Mouse (Mus musculus) forebrain, embryonic 14.5 days (tissue): ENCODE data around the gene Gadl1. TPM values are rescaled to one million over a fixed set of nuclear protein-coding genes. Genes with fewer than 3 reads are reported as not detected.

ENCODE experiments used
- ATAC-seq: fragments of 200-750 bp; cut with Nextera tagmentation; 2 replicates; pipeline ENCODE4 v1.8.0; 2017; ENCODE audit warnings: mild to moderate bottlenecking, moderate library complexity
- DNase-seq: peaks from one replicate; pipeline ENCODE4 v3.0.0-alpha.2; 2015; ENCODE audit warnings: low spot score
- H3K27ac ChIP-seq: fragments of 300-500 bp; sonication (generic); 2 replicates; pipeline ENCODE4 v1.5.1; 2014; ENCODE audit warnings: low read depth, mild to moderate bottlenecking, control low read depth, low read length, moderate library complexity
- H3K27me3 ChIP-seq: fragments of 300-500 bp; sonication (generic); replicated peaks from 2 replicates; pipeline ENCODE4 v1.6.1; 2014; ENCODE audit warnings: low read length, control low read depth, mixed read lengths; ENCODE audit not compliant: control insufficient read depth, insufficient read depth
- H3K36me3 ChIP-seq: fragments of 300-500 bp; sonication (generic); 2 replicates; pipeline ENCODE4 v1.6.1; 2014; ENCODE audit warnings: low read length, control low read depth; ENCODE audit not compliant: control insufficient read depth, insufficient read depth
- H3K4me1 ChIP-seq: fragments of 300-500 bp; sonication (generic); 2 replicates; pipeline ENCODE4 v1.6.1; 2014; ENCODE audit warnings: antibody characterized with exemption, low read length, control low read depth; ENCODE audit not compliant: control insufficient read depth, insufficient read depth
- H3K4me2 ChIP-seq: fragments of 300-500 bp; sonication (generic); 2 replicates; pipeline ENCODE4 v1.6.1; 2014; ENCODE audit warnings: mild to moderate bottlenecking, control low read depth, low read length
- H3K4me3 ChIP-seq: fragments of 300-500 bp; sonication (generic); 2 replicates; pipeline ENCODE4 v1.5.1; 2014; ENCODE audit warnings: low read depth, low read length, control low read depth
- H3K9ac ChIP-seq: fragments of 300-500 bp; sonication (generic); 2 replicates; pipeline ENCODE4 v1.6.1; 2014; ENCODE audit warnings: mild to moderate bottlenecking, low read length, control low read depth, moderate library complexity
- H3K9me3 ChIP-seq: fragments of 300-500 bp; sonication (generic); replicated peaks from 2 replicates; pipeline ENCODE4 v1.6.1; 2016; ENCODE audit warnings: low read length, control low read depth, mixed read lengths; ENCODE audit not compliant: control insufficient read depth
- WGBS: fragments of 180-500 bp; shearing (Covaris S2); extraction: QIAGEN DNeasy Blood & Tissue Kit; methylation state at CpG from one replicate; pipeline ENCODE4 v1.1.7; 2014; 5-methylcytosine and 5-hydroxymethylcytosine counted together
- polyA plus RNA-seq: library from polyadenylated mRNA; unstranded; fragments of >200 nt; fragmentation: Nextera tagmentation; extraction: Ambion mirVana; gene quantifications from 2 replicates; pipeline ENCODE4 v1.2.1, GENCODE M21; 2014

The Gadl1 gene
- polyA plus RNA-seq, 1 experiment from 2014 or later, result 0.37 TPM

- DNase-seq, result no peak
- Histone ChIP-seq H3K4me1 (no peaks in the 10 kb centered on the region), H3K36me3 (no peaks in the 10 kb centered on the region), H3K9me3 (no peaks in the 10 kb centered on the region), H3K4me3 (no peak overlapping the region), H3K9ac (no peak overlapping the region), H3K4me2 (no peak overlapping the region), H3K27ac (no peak overlapping the region), H3K27me3 (no peaks in the 10 kb centered on the region)
- no peak for ATAC-seq
- 100% methylated on average over 1 of the region's 1 CpGs for WGBS
These were observed 14.8 kb downstream of the Gadl1 start for GRCm38 (mm10) chr9:115924094-115924493.

DNA sequence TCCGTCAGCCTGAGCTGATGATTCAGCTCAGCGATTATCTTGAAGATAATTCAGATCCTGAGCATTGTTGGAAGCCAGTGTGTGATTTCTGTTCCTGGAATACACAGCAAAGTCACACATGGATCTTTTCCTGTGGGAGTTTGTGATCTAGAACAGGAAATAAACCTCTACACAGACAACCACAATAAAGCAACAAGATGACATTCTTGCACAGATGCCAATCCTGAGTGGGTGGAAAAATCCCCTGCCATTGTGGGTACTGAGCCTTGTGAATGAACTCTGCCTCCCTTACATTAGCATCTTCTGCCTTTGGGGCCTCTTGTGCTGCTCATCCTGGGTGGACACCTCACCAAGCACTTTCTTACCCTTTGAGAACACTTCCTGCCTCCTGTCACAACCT, 22.5 kb downstream of the Gadl1 start:
- no peak for DNase-seq
- peaks cover 3% of the 10 kb centered on the region; the same call in 1 of the 2 replicates for H3K4me1 ChIP-seq
- ATAC-seq, result no peak
- H3K9me3 ChIP-seq, result no peaks in the 10 kb centered on the region
- H3K9ac ChIP-seq, result no peak overlapping the region
- no peaks in the 10 kb centered on the region for H3K27me3 ChIP-seq
- H3K4me2 ChIP-seq, result no peak overlapping the region
- 83% methylated on average over 2 of the region's 2 CpGs for WGBS
- H3K36me3 ChIP-seq, result no peaks in the 10 kb centered on the region
- H3K27ac ChIP-seq, result no peak overlapping the region
- no peak overlapping the region for H3K4me3 ChIP-seq

DNA sequence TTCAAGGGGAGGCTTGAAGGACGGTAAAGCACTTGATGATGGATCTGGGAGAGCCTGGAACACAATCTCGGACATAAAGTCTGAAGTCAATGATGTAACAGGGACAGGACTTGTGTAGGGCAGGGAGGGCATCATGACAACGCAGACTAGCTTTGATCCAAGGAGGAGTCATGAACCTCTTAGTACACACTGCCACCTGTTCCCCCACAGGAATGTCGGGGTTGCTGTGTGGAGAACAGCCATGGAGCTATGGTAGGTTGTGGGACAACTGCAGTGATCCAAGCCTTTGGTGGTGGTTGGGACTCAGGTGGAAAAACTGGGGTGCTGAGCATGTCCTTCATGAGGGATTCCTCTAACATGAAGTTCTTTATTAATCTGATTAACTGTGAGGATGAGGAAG, 23.5 kb downstream of the Gadl1 start:
- Histone ChIP-seq H3K4me1 (peaks cover 3% of the 10 kb centered on the region; the same call in 1 of the 2 replicates), H3K4me3 (no peak overlapping the region), H3K27me3 (no peaks in the 10 kb centered on the region), H3K9ac (no peak overlapping the region), H3K36me3 (no peaks in the 10 kb centered on the region), H3K4me2 (no peak overlapping the region), H3K9me3 (no peaks in the 10 kb centered on the region), H3K27ac (no peak overlapping the region)
- ATAC-seq, result no peak
- DNase-seq, result no peak
- 94% methylated on average over 4 of the region's 4 CpGs for WGBS

- WGBS, result 20% methylated on average over 7 of the region's 7 CpGs
- H3K9ac ChIP-seq, result no peak overlapping the region
- H3K27me3 ChIP-seq, result no peaks in the 10 kb centered on the region
- DNase-seq (peak; percentile 28), ATAC-seq (no peak)
- H3K36me3 ChIP-seq, result no peaks in the 10 kb centered on the region
- no peaks in the 10 kb centered on the region for H3K9me3 ChIP-seq
- peaks cover 3% of the 10 kb centered on the region; the same call in 1 of the 2 replicates for H3K4me1 ChIP-seq
- H3K4me3 ChIP-seq, result no peak overlapping the region
- H3K4me2 ChIP-seq, result no peak overlapping the region
- no peak overlapping the region for H3K27ac ChIP-seq
These were observed 24.1 kb downstream of the Gadl1 start for GRCm38 (mm10) chr9:115933243-115933964.

DNA sequence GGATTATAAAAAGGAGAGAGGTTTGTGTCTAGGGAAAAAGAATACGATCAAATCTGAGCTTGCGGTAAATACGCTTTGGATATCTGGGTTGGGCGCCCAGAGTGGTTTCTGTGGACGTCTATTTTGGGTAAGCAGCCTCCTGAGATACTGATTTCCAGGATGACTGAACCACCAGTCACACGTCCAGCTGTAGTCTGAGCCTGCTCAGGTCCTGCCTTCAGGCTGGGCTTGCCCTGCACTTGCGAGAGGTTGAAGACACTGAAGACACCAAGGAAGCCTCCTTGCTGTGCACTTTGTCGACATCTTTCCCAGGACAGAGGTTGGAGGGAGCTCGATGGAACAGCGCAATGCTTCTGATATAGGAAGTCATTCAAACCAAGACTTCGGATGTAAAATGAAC, 25.0 kb downstream of the Gadl1 start:
- ATAC-seq, result no peak
- 93% methylated on average over 11 of the region's 11 CpGs for WGBS

DNA sequence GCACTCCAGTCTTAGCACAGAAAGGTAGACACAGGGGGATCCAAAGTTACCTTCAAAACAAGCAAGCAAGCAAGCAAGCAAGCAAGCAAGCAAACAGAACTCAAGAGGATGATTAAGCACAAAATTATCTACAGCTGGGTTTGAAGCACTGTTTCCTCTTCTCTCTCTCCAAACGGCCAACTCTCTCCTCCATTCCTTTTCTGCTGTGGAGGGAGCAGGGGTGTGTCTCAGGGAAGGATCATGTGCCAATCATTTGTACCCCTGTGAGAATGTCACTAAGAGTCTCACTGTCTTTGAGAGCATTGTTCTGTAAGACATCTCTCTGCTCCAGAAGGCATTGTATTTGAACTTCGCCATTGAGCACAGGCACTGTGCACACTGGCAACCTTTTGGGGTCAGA, 27.1 kb downstream of the Gadl1 start:
- H3K36me3 ChIP-seq, result no peaks in the 10 kb centered on the region
- no peak for DNase-seq
- no peak overlapping the region for H3K27ac ChIP-seq
- H3K4me2 ChIP-seq, result no peak overlapping the region
- no peak overlapping the region for H3K9ac ChIP-seq
- no peaks in the 10 kb centered on the region for H3K9me3 ChIP-seq
- H3K4me1 ChIP-seq, result peaks cover 3% of the 10 kb centered on the region; the same call in 1 of the 2 replicates
- no peak for ATAC-seq
- H3K27me3 ChIP-seq, result no peaks in the 10 kb centered on the region
- H3K4me3 ChIP-seq, result no peak overlapping the region
- WGBS, result 82% methylated on average over 2 of the region's 2 CpGs

More for the DNA sequence above, 25.0 kb downstream of the Gadl1 start:
- no peak overlapping the region for H3K9ac ChIP-seq
- no peak overlapping the region for H3K4me3 ChIP-seq
- no peaks in the 10 kb centered on the region for H3K36me3 ChIP-seq
- no peak overlapping the region for H3K27ac ChIP-seq
- peaks cover 3% of the 10 kb centered on the region; the same call in 1 of the 2 replicates for H3K4me1 ChIP-seq
- H3K9me3 ChIP-seq, result no peaks in the 10 kb centered on the region
- H3K4me2 ChIP-seq, result no peak overlapping the region
- H3K27me3 ChIP-seq, result no peaks in the 10 kb centered on the region
- no peak for DNase-seq

DNA sequence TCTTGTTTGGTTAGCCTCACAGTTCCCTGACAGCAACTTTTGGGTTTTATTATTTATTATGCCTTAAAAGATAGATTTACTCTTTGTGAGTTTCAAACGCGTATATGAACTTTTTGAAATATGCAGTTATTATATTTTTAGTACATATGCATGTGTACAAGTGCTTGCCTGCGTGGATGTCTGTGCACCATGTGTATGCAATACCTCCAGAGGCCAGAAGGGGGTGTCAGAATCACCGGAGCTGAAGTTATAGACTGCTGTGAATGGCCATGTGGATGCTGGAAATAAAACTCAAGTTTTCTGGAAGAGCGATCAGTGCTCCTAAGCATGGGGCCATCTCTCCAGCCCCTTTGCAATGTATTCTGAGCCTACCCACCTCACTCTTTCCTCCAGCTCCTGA, 28.7 kb downstream of the Gadl1 start:
- Histone ChIP-seq H3K4me1 (peaks cover 8% of the 10 kb centered on the region), H3K27me3 (no peaks in the 10 kb centered on the region), H3K36me3 (no peaks in the 10 kb centered on the region), H3K9ac (no peak overlapping the region), H3K4me3 (no peak overlapping the region), H3K27ac (no peak overlapping the region), H3K4me2 (no peak overlapping the region), H3K9me3 (no peaks in the 10 kb centered on the region)
- no peak for ATAC-seq
- DNase-seq, result no peak
- WGBS, result 92% methylated on average over 5 of the region's 5 CpGs

DNA sequence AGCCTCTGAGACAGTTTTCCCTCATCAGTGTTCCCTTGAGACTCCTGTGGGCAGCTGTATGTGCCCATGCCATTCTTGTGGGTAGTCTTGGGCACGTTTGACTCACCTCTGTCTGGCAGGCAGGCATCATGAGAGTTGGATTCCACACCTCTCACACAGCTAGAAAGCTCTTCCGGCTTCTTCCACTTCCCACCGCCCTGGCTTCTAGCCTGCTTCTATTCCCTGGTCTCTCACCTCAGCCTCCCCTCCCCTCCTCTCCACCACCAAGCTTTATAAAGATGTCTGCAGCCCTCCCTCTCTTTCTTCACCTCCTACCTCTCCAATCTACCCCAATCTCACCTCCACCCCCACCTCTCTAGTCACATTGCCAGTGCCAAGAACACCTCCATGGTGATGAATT, 30.2 kb downstream of the Gadl1 start:
- no peaks in the 10 kb centered on the region for H3K9me3 ChIP-seq
- H3K4me3 ChIP-seq, result no peak overlapping the region
- 85% methylated on average over 3 of the region's 3 CpGs for WGBS
- no peaks in the 10 kb centered on the region for H3K36me3 ChIP-seq
- DNase-seq (no peak), ATAC-seq (no peak)
- H3K27ac ChIP-seq, result no peak overlapping the region
- no peaks in the 10 kb centered on the region for H3K27me3 ChIP-seq
- no peak overlapping the region for H3K9ac ChIP-seq
- peaks cover 9% of the 10 kb centered on the region for H3K4me1 ChIP-seq
- H3K4me2 ChIP-seq, result no peak overlapping the region

- H3K4me1 ChIP-seq, result peaks cover 9% of the 10 kb centered on the region
- H3K27me3 ChIP-seq, result no peaks in the 10 kb centered on the region
- 71% methylated on average over 8 of the region's 8 CpGs for WGBS
These were observed 31.9 kb downstream of the Gadl1 start for GRCm38 (mm10) chr9:115941171-115941570.

More at GRCm38 (mm10) chr9:115941171-115941570, 31.9 kb downstream of the Gadl1 start:
- no peak overlapping the region for H3K4me3 ChIP-seq
- H3K36me3 ChIP-seq, result no peaks in the 10 kb centered on the region
- DNase-seq (no peak), ATAC-seq (no peak)
- no peak overlapping the region for H3K27ac ChIP-seq
- H3K9ac ChIP-seq, result no peak overlapping the region
- no peaks in the 10 kb centered on the region for H3K9me3 ChIP-seq
- H3K4me2 ChIP-seq, result no peak overlapping the region
